Mouse (Mus musculus) erythroblast, embryonic 14.5 days (primary cell): ENCODE measurements at regions not wholly inside any gene's neighbourhood (a gene's known extent, or its start where the extent isn't known, plus 50 kb on each side); places are given as distances from the start of the nearest gene placed in this dataset.

Experiments used
- GATA1 ChIP-seq: IDR thresholded peaks from 2 replicates; pipeline ENCODE4 v1.6.1; 2012; ENCODE audit warnings: low read length, inconsistent platforms, mixed read lengths
- TAL1 ChIP-seq: IDR thresholded peaks from 3 replicates; pipeline ENCODE4 v1.6.1; 2012; ENCODE audit warnings: low read length, inconsistent platforms, mixed read lengths

GRCm38 (mm10) chr2:171371751-171372150 is 640.1 kb downstream of the Dok5 start:
- TF ChIP-seq GATA1 (no peak), TAL1 (no peak)
